Mouse (Mus musculus) liver, postnatal 0 days (tissue): ENCODE measurements around the gene H2al1i. TPM values are rescaled to one million over a fixed set of nuclear protein-coding genes. Genes with fewer than 3 reads are reported as not detected.
"Not testable (repeated sequence)": the region's sequence is repeated elsewhere in the genome, so short reads cannot be mapped to it uniquely, and the experiment has no call there.

Source experiments
- ATAC-seq: fragments of 200-750 bp; cut with Nextera tagmentation; 2 replicates; pipeline ENCODE4 v1.8.0; 2017; ENCODE audit warnings: mild to moderate bottlenecking, moderate library complexity
- DNase-seq: peaks from one replicate; pipeline ENCODE4 v3.0.0-alpha.2; 2016
- H3K27ac ChIP-seq: fragments of 300-500 bp; sonication (generic); 2 replicates; pipeline ENCODE4 v1.5.1; 2014; ENCODE audit warnings: antibody characterized with exemption, moderate library complexity, mild to moderate bottlenecking, low read depth
- H3K27me3 ChIP-seq: fragments of 300-500 bp; sonication (generic); 2 replicates; pipeline ENCODE4 v1.6.1; 2014; ENCODE audit warnings: low read length, control low read depth, mixed read lengths; ENCODE audit not compliant: insufficient read depth
- H3K36me3 ChIP-seq: fragments of 300-500 bp; sonication (generic); replicated peaks from 2 replicates; pipeline ENCODE4 v1.6.1; 2014; ENCODE audit warnings: mild to moderate bottlenecking, control low read depth, low read length, moderate library complexity, mixed read lengths; ENCODE audit not compliant: insufficient read depth
- H3K4me1 ChIP-seq: fragments of 300-500 bp; sonication (generic); 2 replicates; pipeline ENCODE4 v1.6.1; 2014; ENCODE audit warnings: antibody characterized with exemption, mild to moderate bottlenecking, control low read depth; ENCODE audit not compliant: insufficient read depth
- H3K4me2 ChIP-seq: fragments of 300-500 bp; sonication (generic); 2 replicates; pipeline ENCODE4 v1.6.1; 2014; ENCODE audit warnings: low read depth, mild to moderate bottlenecking, low read length, moderate library complexity, mixed read lengths
- H3K4me3 ChIP-seq: fragments of 300-500 bp; sonication (generic); 2 replicates; pipeline ENCODE4 v1.5.1; 2014; ENCODE audit warnings: low read depth, low read length
- H3K9ac ChIP-seq: fragments of 300-500 bp; sonication (generic); replicated peaks from 2 replicates; pipeline ENCODE4 v1.6.1; 2014; ENCODE audit warnings: mild to moderate bottlenecking, moderate library complexity
- H3K9me3 ChIP-seq: fragments of 300-500 bp; sonication (generic); 2 replicates; pipeline ENCODE4 v1.6.1; 2016; ENCODE audit warnings: mild to moderate bottlenecking, control low read depth, low read length, mixed read lengths
- CTCF ChIP-seq: sonication (generic); IDR thresholded peaks from 2 replicates; pipeline ENCODE4 v1.5.1; 2016; ENCODE audit warnings: antibody characterized with exemption, low read depth
- EP300 ChIP-seq: IDR thresholded peaks from 2 replicates; pipeline ENCODE4 v1.6.1; 2016; ENCODE audit warnings: antibody characterized with exemption, low read depth, mild to moderate bottlenecking
- WGBS: fragments of 180-500 bp; shearing (Covaris S2); extraction: QIAGEN DNeasy Blood & Tissue Kit; methylation state at CpG from one replicate; pipeline ENCODE4 v1.1.7; 2014; ENCODE audit not compliant: insufficient replicate concordance; 5-methylcytosine and 5-hydroxymethylcytosine counted together
- polyA plus RNA-seq: library from polyadenylated mRNA; unstranded; fragments of >200 nt; fragmentation: Nextera tagmentation; extraction: Ambion mirVana; gene quantifications from 2 replicates; pipeline ENCODE4 v1.2.1, GENCODE M21; 2015

Gene H2al1i
- polyA plus RNA-seq = not detected in 2 replicates

DNA sequence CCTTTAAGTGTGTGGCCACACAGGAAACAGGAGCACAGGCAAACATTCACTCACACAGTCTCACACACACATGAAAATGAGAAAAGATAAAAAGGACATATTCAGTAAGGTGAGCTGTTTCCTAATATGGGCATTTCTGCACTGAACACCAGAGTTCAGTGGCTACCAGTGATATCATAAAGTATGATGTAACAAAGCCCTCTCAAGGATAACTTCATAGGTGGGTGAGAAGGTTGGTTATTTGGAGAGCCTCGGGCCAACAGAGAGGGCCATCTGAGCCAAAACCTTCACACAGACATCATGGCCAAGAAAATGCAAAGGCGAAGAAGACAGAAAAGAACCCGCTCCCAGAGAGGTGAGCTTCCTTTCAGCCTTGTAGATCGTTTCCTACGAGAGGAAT is at the start of gene H2al1i:
TSS of gene H2al1i (plus strand) at position 301 of the 400 bp plus-strand sequence.
- H3K27ac ChIP-seq, H3K36me3 ChIP-seq, H3K27me3 ChIP-seq, H3K4me3 ChIP-seq, H3K9me3 ChIP-seq, H3K4me2 ChIP-seq, ATAC-seq, H3K9ac ChIP-seq, DNase-seq, H3K4me1 ChIP-seq: not testable (repeated sequence)
- WGBS = 89% methylated on average over 2 of the region's 5 CpGs

DNA sequence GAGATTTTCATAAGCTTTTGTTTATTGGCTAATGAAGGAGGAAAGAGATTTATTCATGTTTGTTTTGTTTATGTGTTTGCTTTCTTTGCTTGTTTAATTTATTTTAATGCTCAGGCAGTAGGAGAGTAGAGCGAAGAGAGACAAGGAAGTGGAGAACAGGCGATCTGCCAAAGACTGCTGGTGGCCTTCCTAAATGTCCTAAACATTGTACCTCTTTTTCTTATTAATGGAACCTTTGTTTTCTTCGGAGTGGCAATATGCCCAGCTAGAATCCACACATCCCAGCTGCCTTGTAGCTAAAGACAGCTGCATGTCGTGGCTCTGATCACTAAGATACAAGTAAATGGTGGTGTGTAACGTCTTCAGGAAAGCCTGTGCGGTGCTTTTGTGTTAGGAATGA is 47.4 kb upstream of the H2al1i start:
- Histone ChIP-seq H3K27me3 (0 out of 2 replicates have a peak, but pooled peaks cover 3% of the 10 kb centered on the region), H3K9ac (no peak overlapping the region), H3K4me3 (no peak overlapping the region), H3K9me3 (no peaks in the 10 kb centered on the region), H3K36me3 (no peaks in the 10 kb centered on the region), H3K27ac (no peak overlapping the region), H3K4me1 (no peaks in the 10 kb centered on the region), H3K4me2 (no peak overlapping the region)
- DNase-seq = no peak
- ATAC-seq = no peak
- TF ChIP-seq EP300 (no peak), CTCF (no peak)
- WGBS = 70% methylated on average over 6 of the region's 6 CpGs

GRCm38 (mm10) chrX:11280741-11281140 is 43.7 kb upstream of the H2al1i start:
- no peaks in the 10 kb centered on the region for H3K36me3 ChIP-seq
- H3K4me3 ChIP-seq = no peak overlapping the region
- DNase-seq = no peak
- H3K27ac ChIP-seq = no peak overlapping the region
- no peak for ATAC-seq
- TF ChIP-seq CTCF (no peak), EP300 (no peak)
- no peaks in the 10 kb centered on the region for H3K9me3 ChIP-seq
- no peak overlapping the region for H3K4me2 ChIP-seq
- H3K27me3 ChIP-seq = 0 out of 2 replicates have a peak, but pooled peaks cover 3% of the 10 kb centered on the region
- WGBS = 54% methylated on average over 2 of the region's 2 CpGs
- no peaks in the 10 kb centered on the region for H3K4me1 ChIP-seq
- H3K9ac ChIP-seq = no peak overlapping the region

DNA sequence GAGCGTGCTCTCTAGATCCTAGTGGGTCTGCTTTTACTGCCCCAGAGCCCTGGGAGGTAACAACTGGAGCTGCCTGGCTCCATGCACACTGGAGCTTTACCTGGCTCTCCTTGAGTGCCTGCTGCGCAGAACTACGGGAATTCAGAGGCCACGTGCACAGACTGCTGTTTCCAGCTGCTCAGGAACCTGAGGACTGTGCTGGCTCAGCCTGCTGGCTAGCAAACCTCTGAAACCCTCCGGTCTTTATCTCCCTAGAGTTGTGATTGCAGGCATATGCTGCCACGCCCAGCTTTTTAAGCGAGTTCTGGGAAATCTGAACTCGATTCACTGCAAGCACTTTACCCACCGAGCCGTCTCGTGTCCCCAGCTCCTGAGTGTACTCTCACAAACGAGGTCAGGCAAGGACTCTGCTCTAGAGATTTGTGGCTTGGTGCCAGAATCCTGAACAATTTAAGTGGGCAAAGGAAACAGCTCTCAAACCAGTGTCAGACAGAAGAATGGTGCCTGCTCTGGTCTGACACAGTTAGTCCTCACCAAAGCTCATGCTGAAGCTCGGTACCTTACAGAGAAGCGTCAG is 36.1 kb upstream of the H2al1i start:
- no peaks in the 10 kb centered on the region for H3K4me1 ChIP-seq
- no peak overlapping the region for H3K4me2 ChIP-seq
- 67% methylated on average over 14 of the region's 14 CpGs for WGBS
- no peak for TF ChIP-seq CTCF
- no peaks in the 10 kb centered on the region for H3K9me3 ChIP-seq
- no peaks in the 10 kb centered on the region for H3K36me3 ChIP-seq
- no peak overlapping the region for H3K9ac ChIP-seq
- no peaks in the 10 kb centered on the region for H3K27me3 ChIP-seq
- H3K4me3 ChIP-seq = no peak overlapping the region
- ATAC-seq (no peak), DNase-seq (no peak)
- H3K27ac ChIP-seq = no peak overlapping the region

DNA sequence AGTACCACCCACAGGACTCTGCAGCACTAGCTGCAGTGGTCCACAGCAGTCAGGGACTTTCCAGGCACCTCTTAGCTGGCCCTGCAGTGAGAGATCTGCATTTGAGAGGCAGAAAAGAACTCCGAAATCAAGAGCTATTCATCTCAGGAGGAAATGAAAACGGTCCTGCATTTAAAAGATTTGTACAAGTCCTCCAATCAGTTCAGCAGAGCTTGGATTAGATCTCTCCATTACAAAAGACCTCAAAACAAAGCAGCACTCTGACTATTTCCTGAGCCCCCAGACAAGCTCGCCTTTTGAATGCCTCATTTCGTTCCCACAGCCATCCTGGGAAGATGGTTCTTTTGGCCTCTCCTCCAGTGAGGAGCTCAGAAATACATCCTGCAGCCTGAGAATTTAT is 35.2 kb upstream of the H2al1i start:
- Histone ChIP-seq H3K27ac (no peak overlapping the region), H3K4me1 (no peaks in the 10 kb centered on the region), H3K36me3 (no peaks in the 10 kb centered on the region), H3K9ac (no peak overlapping the region), H3K9me3 (no peaks in the 10 kb centered on the region), H3K4me2 (no peak overlapping the region), H3K4me3 (no peak overlapping the region), H3K27me3 (no peaks in the 10 kb centered on the region)
- no peak for TF ChIP-seq EP300
- no peak for TF ChIP-seq CTCF
- DNase-seq (no peak), ATAC-seq (no peak)
- WGBS = 57% methylated on average over 4 of the region's 4 CpGs

DNA sequence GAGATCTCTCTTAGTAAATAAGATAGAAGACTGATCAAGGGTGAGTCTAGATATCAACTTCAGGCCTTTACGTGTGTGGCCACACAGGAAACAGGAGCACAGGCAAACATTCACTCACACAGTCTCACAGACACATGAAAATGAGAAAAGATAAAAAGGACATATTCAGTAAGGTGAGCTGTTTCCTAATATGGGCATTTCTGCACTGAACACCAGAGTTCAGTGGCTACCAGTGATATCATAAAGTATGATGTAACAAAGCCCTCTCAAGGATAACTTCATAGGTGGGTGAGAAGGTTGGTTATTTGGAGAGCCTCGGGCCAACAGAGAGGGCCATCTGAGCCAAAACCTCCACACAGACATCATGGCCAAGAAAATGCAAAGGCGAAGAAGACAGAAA is 25.5 kb upstream of the H2al1i start, which contains the start of gene H2al1a:
TSS of gene H2al1a (plus strand) at position 301 of the 400 bp plus-strand sequence.
- not testable (repeated sequence) for H3K36me3 ChIP-seq, H3K4me3 ChIP-seq, DNase-seq, H3K27ac ChIP-seq, H3K4me2 ChIP-seq, H3K9ac ChIP-seq, H3K4me1 ChIP-seq, ATAC-seq, H3K27me3 ChIP-seq, H3K9me3 ChIP-seq
- WGBS = no CpG with 5 or more reads among the region's 3 CpGs

DNA sequence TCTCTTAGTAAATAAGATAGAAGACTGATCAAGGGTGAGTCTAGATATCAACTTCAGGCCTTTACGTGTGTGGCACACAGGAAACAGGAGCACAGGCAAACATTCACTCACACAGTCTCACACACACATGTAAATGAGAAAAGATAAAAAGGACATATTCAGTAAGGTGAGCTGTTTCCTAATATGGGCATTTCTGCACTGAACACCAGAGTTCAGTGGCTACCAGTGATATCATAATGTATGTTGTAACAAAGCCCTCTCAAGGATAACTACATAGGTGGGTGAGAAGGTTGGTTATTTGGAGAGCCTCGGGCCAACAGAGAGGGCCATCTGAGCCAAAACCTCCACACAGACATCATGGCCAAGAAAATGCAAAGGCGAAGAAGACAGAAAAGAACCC is 22.3 kb upstream of the H2al1i start, which contains the start of gene H2al1b:
TSS of gene H2al1b (plus strand) at position 301 of the 400 bp plus-strand sequence.
- not testable (repeated sequence) for DNase-seq, H3K9me3 ChIP-seq
- WGBS = 80% methylated on average over 1 of the region's 3 CpGs

GRCm38 (mm10) chrX:11305355-11305754 is 19.1 kb upstream of the H2al1i start, which contains the start of gene H2al1c:
TSS of gene H2al1c (plus strand) at chrX:11305655.
- not testable (repeated sequence) for ATAC-seq, H3K4me3 ChIP-seq, H3K9me3 ChIP-seq, H3K27ac ChIP-seq, H3K4me1 ChIP-seq, H3K4me2 ChIP-seq, H3K9ac ChIP-seq, DNase-seq, H3K27me3 ChIP-seq, H3K36me3 ChIP-seq
- 67% methylated on average over 1 of the region's 6 CpGs for WGBS

More for the DNA sequence above, 22.3 kb upstream of the H2al1i start, which contains the start of gene H2al1b:
- H3K4me3 ChIP-seq, H3K27me3 ChIP-seq, H3K27ac ChIP-seq, H3K4me1 ChIP-seq, H3K36me3 ChIP-seq, H3K4me2 ChIP-seq, H3K9ac ChIP-seq, ATAC-seq: not testable (repeated sequence)

DNA sequence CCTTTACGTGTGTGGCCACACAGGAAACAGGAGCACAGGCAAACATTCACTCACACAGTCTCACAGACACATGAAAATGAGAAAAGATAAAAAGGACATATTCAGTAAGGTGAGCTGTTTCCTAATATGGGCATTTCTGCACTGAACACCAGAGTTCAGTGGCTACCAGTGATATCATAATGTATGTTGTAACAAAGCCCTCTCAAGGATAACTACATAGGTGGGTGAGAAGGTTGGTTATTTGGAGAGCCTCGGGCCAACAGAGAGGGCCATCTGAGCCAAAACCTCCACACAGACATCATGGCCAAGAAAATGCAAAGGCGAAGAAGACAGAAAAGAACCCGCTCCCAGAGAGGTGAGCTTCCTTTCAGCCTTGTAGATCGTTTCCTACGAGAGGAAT is 15.9 kb upstream of the H2al1i start, which contains the start of gene H2al1d:
TSS of gene H2al1d (plus strand) at position 301 of the 400 bp plus-strand sequence.
- not testable (repeated sequence) for H3K4me2 ChIP-seq, H3K27ac ChIP-seq, H3K9me3 ChIP-seq, H3K27me3 ChIP-seq, H3K4me1 ChIP-seq, H3K4me3 ChIP-seq, H3K36me3 ChIP-seq, DNase-seq, ATAC-seq, H3K9ac ChIP-seq
- WGBS = no CpG with 5 or more reads among the region's 6 CpGs
